Mouse (Mus musculus) spleen, adult 18-20 months (tissue): Measurements from ENCODE around the gene Olfr520.
"Not testable (repeated sequence)": the region's sequence is repeated elsewhere in the genome, so short reads cannot be mapped to it uniquely, and the experiment has no call there.

Experiments used
- DNase-seq, 2 experiments: peaks; one replicate each; pipeline ENCODE4 v3.0.0; 2022; ENCODE audit warnings: mixed read lengths in 2 of 2

Olfr520 gene

GRCm38 (mm10) chr7:99716536-99716935 lies 13.5 kb upstream of the Olfr520 start:
- DNase-seq = no peak

- DNase-seq = no peak
These were observed 4.5 kb downstream of the Olfr520 start for GRCm38 (mm10) chr7:99734612-99735011.

- not testable (repeated sequence) for DNase-seq
These were observed 5.4 kb downstream of the Olfr520 start for GRCm38 (mm10) chr7:99735491-99735890.

- no peak for DNase-seq
These were observed 9.2 kb downstream of the Olfr520 start for GRCm38 (mm10) chr7:99739276-99739675.

GRCm38 (mm10) chr7:99763207-99763606 lies 33.1 kb downstream of the Olfr520 start, which contains the start of gene Olfr521:
Gene Olfr521 (plus strand): TSS chr7:99763507.
- no peak for DNase-seq

GRCm38 (mm10) chr7:99781385-99781784 lies 51.3 kb downstream of the Olfr520 start:
- DNase-seq = no peak

- no peak for DNase-seq
These were observed 51.8 kb downstream of the Olfr520 start for GRCm38 (mm10) chr7:99781916-99782315.

GRCm38 (mm10) chr7:99783421-99783820 lies 53.3 kb downstream of the Olfr520 start:
- DNase-seq = no peak

- DNase-seq = no peak
These were observed 55.5 kb downstream of the Olfr520 start for GRCm38 (mm10) chr7:99785553-99785952.
